Mouse (Mus musculus) gastrocnemius, postnatal 4 days (tissue): ENCODE measurements around the gene Mmp15. TPM values are rescaled to one million over a fixed set of nuclear protein-coding genes. Genes with fewer than 3 reads are reported as not detected.

Source experiments
- total RNA-seq, 2 experiments: library from RNA; stranded (reverse); gene quantifications; 2 replicates each; pipeline ENCODE4 v1.2.3; 2021

Gene Mmp15
- total RNA-seq, 2 experiments from 2014 or later: 51.0 to 54.5 TPM

Other genes starting within 250 kb of the Mmp15 start
- 10 to 100 TPM; 39.0 to 40.9 TPM for gene Kifc3, start 149.5 kb upstream of the Mmp15 start, total RNA-seq
- 1 to 10 TPM; 1.3 to 1.5 TPM for gene Cngb1, start 45.7 kb upstream of the Mmp15 start, total RNA-seq
- not detected for gene Tepp, start 41.7 kb upstream of the Mmp15 start, total RNA-seq
- 10 to 100 TPM; 11.8 to 12.6 TPM for gene Zfp319, start 20.3 kb upstream of the Mmp15 start, total RNA-seq
- 10 to 100 TPM; 17.9 to 22.2 TPM for gene Usb1, start 20.0 kb upstream of the Mmp15 start, total RNA-seq
- gene Cfap20, start 82.6 kb downstream of the Mmp15 start, total RNA-seq: 10 to 100 TPM; 31.5 to 38.3 TPM
- gene Csnk2a2, start 137.8 kb downstream of the Mmp15 start, total RNA-seq: 10 to 100 TPM; 51.4 to 52.8 TPM
- under 1 TPM in 1 of 2 experiments, not detected in 1; 0.41 TPM for gene Ccdc113, start 181.8 kb downstream of the Mmp15 start, total RNA-seq
- not detected for gene Prss54, start 224.1 kb downstream of the Mmp15 start, total RNA-seq